Mouse (Mus musculus): ENCODE data around the gene Iqsec2.

The Iqsec2 gene

DNA sequence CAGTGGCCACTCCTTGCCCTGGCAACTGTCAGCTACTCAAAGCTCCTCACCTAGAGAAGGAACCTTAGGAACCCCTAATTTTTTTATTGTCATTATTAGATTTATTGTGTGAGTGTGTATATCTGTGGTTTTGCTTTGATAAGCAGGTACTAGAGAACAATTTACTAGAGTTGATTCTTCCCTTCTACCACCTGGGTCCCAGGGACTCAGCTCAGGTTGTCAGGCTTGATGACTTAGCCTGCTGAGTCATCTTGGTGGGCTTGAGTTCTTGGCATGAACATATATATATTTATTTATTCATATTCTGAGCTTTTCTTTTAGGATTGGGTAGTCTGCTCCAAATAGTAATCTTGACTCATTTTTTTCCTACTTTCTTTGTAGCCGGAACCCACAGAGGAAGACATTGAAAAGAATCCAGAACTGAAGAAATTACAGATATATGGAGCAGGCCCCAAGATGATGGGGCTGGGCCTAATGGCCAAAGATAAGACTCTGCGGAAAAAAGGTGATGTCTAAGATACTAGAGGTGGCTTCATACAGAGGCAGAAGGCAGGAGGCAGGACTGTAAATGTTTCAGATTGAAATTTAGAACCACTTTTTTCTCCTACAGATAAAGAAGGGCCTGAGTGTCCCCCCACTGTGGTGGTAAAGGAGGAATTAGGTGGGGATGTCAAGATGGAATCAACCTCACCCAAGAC lies 100.6 kb downstream of the Iqsec2 start:
- no peak for DNase-seq (ENCODE audit: low spot score in 2 of 2)

DNA sequence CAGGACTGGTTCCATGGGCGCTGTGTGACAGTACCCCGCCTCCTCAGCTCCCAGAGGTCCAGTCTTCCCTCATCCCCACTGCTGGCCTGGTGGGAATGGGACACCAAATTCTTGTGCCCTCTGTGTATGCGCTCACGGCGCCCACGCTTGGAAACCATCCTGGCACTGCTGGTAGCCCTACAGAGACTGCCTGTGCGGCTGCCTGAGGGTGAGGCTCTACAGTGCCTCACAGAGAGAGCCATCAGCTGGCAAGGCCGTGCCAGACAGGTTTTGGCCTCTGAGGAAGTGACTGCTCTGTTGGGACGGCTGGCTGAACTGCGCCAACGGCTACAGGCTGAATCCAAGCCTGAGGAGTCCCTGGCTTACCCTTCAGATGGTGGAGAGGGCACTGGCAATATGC lies 127.1 kb downstream of the Iqsec2 start:
- DNase-seq (ENCODE audit: low spot score in 2 of 2): no peak

All from frontal cortex, postnatal 25 days (tissue).